Mouse (Mus musculus): ENCODE measurements around the gene Rreb1. TPM values are rescaled to one million over a fixed set of nuclear protein-coding genes. Genes with fewer than 3 reads are reported as not detected.

The Rreb1 gene
- polyA plus RNA-seq, 1 experiment from 2014 or later, result 3.0 TPM

- H3K9me3 ChIP-seq (ENCODE audit: control insufficient read depth, low read length), result no peaks in the 10 kb centered on the region
- H3K27me3 ChIP-seq (ENCODE audit: control insufficient read depth, insufficient read depth, low read length), result no peaks in the 10 kb centered on the region
- ATAC-seq (ENCODE audit: low read depth), result no peak
- no peaks in the 10 kb centered on the region for H3K4me1 ChIP-seq (ENCODE audit: control insufficient read depth, insufficient read depth, low read length)
- H3K36me3 ChIP-seq (ENCODE audit: control insufficient read depth, insufficient read depth, low read length), result no peaks in the 10 kb centered on the region
- 97% methylated on average over 8 of the region's 8 CpGs for WGBS
- H3K27ac ChIP-seq (ENCODE audit: low read depth, low read length), result no peak overlapping the region
- H3K9ac ChIP-seq (replicated peaks; ENCODE audit: low read depth, low read length), result no peak overlapping the region
- H3K4me3 ChIP-seq (ENCODE audit: low read depth, low read length), result no peak overlapping the region
- no peak overlapping the region for H3K4me2 ChIP-seq (ENCODE audit: low read depth, low read length)
Observed at GRCm38 (mm10) chr13:37798811-37799210, 20.6 kb downstream of the Rreb1 start.

GRCm38 (mm10) chr13:37799413-37799812, 21.2 kb downstream of the Rreb1 start:
- Histone ChIP-seq H3K9me3 (ENCODE audit: control insufficient read depth, low read length) (no peaks in the 10 kb centered on the region), H3K4me2 (ENCODE audit: low read depth, low read length) (no peak overlapping the region), H3K4me1 (ENCODE audit: control insufficient read depth, insufficient read depth, low read length) (no peaks in the 10 kb centered on the region), H3K27me3 (ENCODE audit: control insufficient read depth, insufficient read depth, low read length) (no peaks in the 10 kb centered on the region), H3K36me3 (ENCODE audit: control insufficient read depth, insufficient read depth, low read length) (no peaks in the 10 kb centered on the region), H3K9ac (replicated peaks; ENCODE audit: low read depth, low read length) (no peak overlapping the region), H3K27ac (ENCODE audit: low read depth, low read length) (no peak overlapping the region), H3K4me3 (ENCODE audit: low read depth, low read length) (no peak overlapping the region)
- ATAC-seq (ENCODE audit: low read depth), result no peak
- 92% methylated on average over 9 of the region's 9 CpGs for WGBS

- Histone ChIP-seq H3K9me3 (ENCODE audit: control insufficient read depth, low read length) (no peaks in the 10 kb centered on the region), H3K36me3 (ENCODE audit: control insufficient read depth, insufficient read depth, low read length) (no peaks in the 10 kb centered on the region), H3K4me3 (ENCODE audit: low read depth, low read length) (no peak overlapping the region), H3K27ac (ENCODE audit: low read depth, low read length) (no peak overlapping the region), H3K27me3 (ENCODE audit: control insufficient read depth, insufficient read depth, low read length) (no peaks in the 10 kb centered on the region), H3K9ac (replicated peaks; ENCODE audit: low read depth, low read length) (no peak overlapping the region), H3K4me2 (ENCODE audit: low read depth, low read length) (no peak overlapping the region), H3K4me1 (ENCODE audit: control insufficient read depth, insufficient read depth, low read length) (no peaks in the 10 kb centered on the region)
- 72% methylated on average over 11 of the region's 11 CpGs for WGBS
- ATAC-seq (ENCODE audit: low read depth), result no peak
Observed at GRCm38 (mm10) chr13:37801101-37802075, 23.2 kb downstream of the Rreb1 start.

GRCm38 (mm10) chr13:37802246-37803003, 24.2 kb downstream of the Rreb1 start:
- WGBS, result 16% methylated on average over 6 of the region's 6 CpGs
- no peak for ATAC-seq (ENCODE audit: low read depth)

DNA sequence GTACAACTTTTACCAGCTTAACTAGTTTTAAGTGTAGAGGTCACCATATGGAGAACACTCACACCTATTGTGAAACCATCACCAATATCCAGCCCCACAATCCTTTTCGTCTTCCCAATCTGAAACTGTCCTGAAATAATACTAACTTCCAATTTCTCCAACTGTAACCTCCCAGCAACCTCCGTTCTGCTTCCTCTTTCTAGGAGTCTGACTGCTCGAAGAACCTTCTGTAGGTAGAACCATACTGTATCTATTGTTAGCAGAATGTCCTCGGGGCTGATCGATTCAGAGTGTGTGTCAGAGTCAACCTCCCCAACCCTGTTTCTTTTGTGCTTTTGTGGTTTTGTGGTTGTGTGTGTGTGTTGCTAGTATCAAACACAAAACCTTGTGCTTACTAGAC, 25.0 kb downstream of the Rreb1 start:
- Histone ChIP-seq H3K4me1 (ENCODE audit: control insufficient read depth, insufficient read depth, low read length) (no peaks in the 10 kb centered on the region), H3K4me3 (ENCODE audit: low read depth, low read length) (no peak overlapping the region), H3K27me3 (ENCODE audit: control insufficient read depth, insufficient read depth, low read length) (no peaks in the 10 kb centered on the region), H3K9me3 (ENCODE audit: control insufficient read depth, low read length) (no peaks in the 10 kb centered on the region), H3K36me3 (ENCODE audit: control insufficient read depth, insufficient read depth, low read length) (no peaks in the 10 kb centered on the region), H3K27ac (ENCODE audit: low read depth, low read length) (no peak overlapping the region), H3K9ac (replicated peaks; ENCODE audit: low read depth, low read length) (no peak overlapping the region), H3K4me2 (ENCODE audit: low read depth, low read length) (no peak overlapping the region)
- 87% methylated on average over 5 of the region's 5 CpGs for WGBS
- no peak for ATAC-seq (ENCODE audit: low read depth)

More at GRCm38 (mm10) chr13:37802246-37803003, 24.2 kb downstream of the Rreb1 start:
- Histone ChIP-seq H3K4me1 (ENCODE audit: control insufficient read depth, insufficient read depth, low read length) (no peaks in the 10 kb centered on the region), H3K27me3 (ENCODE audit: control insufficient read depth, insufficient read depth, low read length) (no peaks in the 10 kb centered on the region), H3K27ac (ENCODE audit: low read depth, low read length) (no peak overlapping the region), H3K4me2 (ENCODE audit: low read depth, low read length) (no peak overlapping the region), H3K36me3 (ENCODE audit: control insufficient read depth, insufficient read depth, low read length) (no peaks in the 10 kb centered on the region), H3K9ac (replicated peaks; ENCODE audit: low read depth, low read length) (no peak overlapping the region), H3K4me3 (ENCODE audit: low read depth, low read length) (no peak overlapping the region), H3K9me3 (ENCODE audit: control insufficient read depth, low read length) (no peaks in the 10 kb centered on the region)

GRCm38 (mm10) chr13:37804023-37804422, 25.8 kb downstream of the Rreb1 start:
- Histone ChIP-seq H3K36me3 (ENCODE audit: control insufficient read depth, insufficient read depth, low read length) (no peaks in the 10 kb centered on the region), H3K27ac (ENCODE audit: low read depth, low read length) (no peak overlapping the region), H3K4me2 (ENCODE audit: low read depth, low read length) (no peak overlapping the region), H3K27me3 (ENCODE audit: control insufficient read depth, insufficient read depth, low read length) (no peaks in the 10 kb centered on the region), H3K4me3 (ENCODE audit: low read depth, low read length) (no peak overlapping the region), H3K9ac (replicated peaks; ENCODE audit: low read depth, low read length) (no peak overlapping the region), H3K4me1 (ENCODE audit: control insufficient read depth, insufficient read depth, low read length) (no peaks in the 10 kb centered on the region), H3K9me3 (ENCODE audit: control insufficient read depth, low read length) (no peaks in the 10 kb centered on the region)
- no peak for ATAC-seq (ENCODE audit: low read depth)
- WGBS, result 96% methylated on average over 5 of the region's 5 CpGs

DNA sequence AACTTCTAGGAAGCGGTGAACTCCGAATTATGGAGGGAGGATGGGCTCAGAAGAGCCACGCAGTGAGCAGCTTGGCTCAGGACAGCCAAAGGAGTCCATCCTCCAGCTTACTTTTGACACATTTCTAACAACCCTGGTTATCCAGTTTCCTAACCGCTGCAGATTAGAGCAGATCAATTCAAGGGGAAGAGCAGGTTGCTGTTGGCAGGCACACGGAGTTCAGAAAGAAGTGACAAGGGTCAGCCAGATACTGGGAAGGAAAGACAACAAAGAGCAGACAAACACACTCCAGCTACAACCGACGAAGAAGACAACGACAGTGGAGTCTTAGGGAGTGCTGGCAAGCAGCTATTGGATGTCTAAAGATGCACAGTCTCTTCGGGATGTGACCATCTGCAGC, 36.8 kb downstream of the Rreb1 start:
- Histone ChIP-seq H3K9me3 (ENCODE audit: control insufficient read depth, low read length) (no peaks in the 10 kb centered on the region), H3K4me2 (ENCODE audit: low read depth, low read length) (no peak overlapping the region), H3K9ac (replicated peaks; ENCODE audit: low read depth, low read length) (no peak overlapping the region), H3K36me3 (ENCODE audit: control insufficient read depth, insufficient read depth, low read length) (no peaks in the 10 kb centered on the region), H3K27ac (ENCODE audit: low read depth, low read length) (no peak overlapping the region), H3K4me3 (ENCODE audit: low read depth, low read length) (no peak overlapping the region), H3K27me3 (ENCODE audit: control insufficient read depth, insufficient read depth, low read length) (no peaks in the 10 kb centered on the region), H3K4me1 (ENCODE audit: control insufficient read depth, insufficient read depth, low read length) (no peaks in the 10 kb centered on the region)
- no peak for ATAC-seq (ENCODE audit: low read depth)
- WGBS, result 87% methylated on average over 9 of the region's 9 CpGs

DNA sequence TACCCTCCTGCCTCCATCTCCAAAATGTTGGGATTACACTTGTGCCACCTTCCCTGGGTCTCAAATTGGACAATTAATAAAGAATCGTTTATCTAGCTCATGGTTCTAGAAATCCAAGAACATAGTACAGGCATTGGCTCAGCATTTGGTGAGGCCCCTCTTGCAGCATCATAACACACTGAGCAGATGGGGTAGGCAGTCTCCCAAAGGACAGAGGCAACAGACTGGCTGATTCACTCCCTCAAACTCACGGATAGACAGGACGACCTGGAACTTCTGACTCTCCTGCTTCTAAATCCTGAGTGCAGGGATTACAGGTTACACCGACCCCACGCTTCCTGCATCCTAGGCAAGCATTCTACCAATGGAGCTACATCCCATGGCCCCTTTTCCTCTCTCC, 38.5 kb downstream of the Rreb1 start:
- Histone ChIP-seq H3K9ac (replicated peaks; ENCODE audit: low read depth, low read length) (no peak overlapping the region), H3K4me1 (ENCODE audit: control insufficient read depth, insufficient read depth, low read length) (no peaks in the 10 kb centered on the region), H3K9me3 (ENCODE audit: control insufficient read depth, low read length) (no peaks in the 10 kb centered on the region), H3K27ac (ENCODE audit: low read depth, low read length) (no peak overlapping the region), H3K27me3 (ENCODE audit: control insufficient read depth, insufficient read depth, low read length) (no peaks in the 10 kb centered on the region), H3K4me3 (ENCODE audit: low read depth, low read length) (no peak overlapping the region), H3K4me2 (ENCODE audit: low read depth, low read length) (no peak overlapping the region), H3K36me3 (ENCODE audit: control insufficient read depth, insufficient read depth, low read length) (no peaks in the 10 kb centered on the region)
- WGBS, result 82% methylated on average over 5 of the region's 5 CpGs
- ATAC-seq (ENCODE audit: low read depth), result no peak

DNA sequence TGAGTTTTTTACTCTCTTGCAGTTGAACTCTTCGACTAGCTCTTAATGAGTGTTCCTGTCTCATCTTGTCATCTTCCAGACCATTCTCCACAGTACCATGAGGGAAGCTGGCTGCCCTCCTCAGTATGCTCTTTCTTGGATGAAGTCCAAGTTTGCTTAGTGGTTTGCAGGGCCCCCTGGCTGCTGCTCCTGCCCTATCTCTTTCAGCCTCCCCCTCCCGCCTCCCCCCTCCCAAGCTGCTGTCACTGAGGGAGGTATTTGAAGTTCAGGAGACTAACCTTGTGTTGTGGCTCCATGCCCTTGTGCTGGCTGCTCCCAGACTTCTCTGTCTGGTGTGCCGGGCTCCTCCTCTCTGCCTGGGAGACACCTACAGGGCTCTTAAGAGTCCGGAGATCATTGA, 43.2 kb downstream of the Rreb1 start:
- H3K27me3 ChIP-seq (ENCODE audit: control insufficient read depth, insufficient read depth, low read length), result peaks cover 7% of the 10 kb centered on the region
- no peaks in the 10 kb centered on the region for H3K9me3 ChIP-seq (ENCODE audit: control insufficient read depth, low read length)
- H3K27ac ChIP-seq (ENCODE audit: low read depth, low read length), result no peak overlapping the region

More for the DNA sequence above, 43.2 kb downstream of the Rreb1 start:
- no peak for ATAC-seq (ENCODE audit: low read depth)
- Histone ChIP-seq H3K4me2 (ENCODE audit: low read depth, low read length) (no peak overlapping the region), H3K4me1 (ENCODE audit: control insufficient read depth, insufficient read depth, low read length) (peaks cover 11% of the 10 kb centered on the region), H3K4me3 (ENCODE audit: low read depth, low read length) (no peak overlapping the region), H3K36me3 (ENCODE audit: control insufficient read depth, insufficient read depth, low read length) (no peaks in the 10 kb centered on the region), H3K9ac (replicated peaks; ENCODE audit: low read depth, low read length) (no peak overlapping the region)
- WGBS, result 51% methylated on average over 4 of the region's 4 CpGs
